Mouse (Mus musculus): ENCODE results near the gene Mup5.

DNA sequence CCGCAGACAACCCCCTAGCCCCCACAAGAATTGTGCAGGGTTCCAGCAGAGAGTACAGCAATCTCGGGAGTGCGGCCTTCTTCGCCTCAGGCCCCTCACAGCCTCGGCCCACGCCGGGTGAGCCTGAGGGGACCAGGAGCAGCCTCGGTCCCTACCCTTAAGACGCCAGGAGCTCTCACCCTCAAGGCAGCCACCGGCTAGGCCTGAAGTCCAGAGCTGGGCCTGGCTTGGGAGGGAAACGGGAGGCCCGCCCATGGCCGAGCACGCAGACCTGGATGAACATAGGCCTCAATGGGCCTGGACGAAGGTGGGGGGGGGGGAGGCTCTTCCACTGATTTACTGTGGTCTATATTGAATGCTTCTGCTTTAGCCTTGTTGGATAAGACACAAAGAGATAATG is 11.8 kb downstream of the Mup5 start:
- TF ChIP-seq CTCF (IDR thresholded peaks at IDR 0.05; ENCODE audit: borderline replicate concordance, extremely low read depth, insufficient read depth, insufficient read length) (no peak), POLR2A (IDR thresholded peaks at IDR 0.05; ENCODE audit: borderline replicate concordance, extremely low read depth, insufficient read depth, insufficient read length, poor library complexity, severe bottlenecking) (no peak)
